Mouse (Mus musculus) CH12.LX (cell line): ENCODE results near the gene Iqschfp. TPM values are rescaled to one million over a fixed set of nuclear protein-coding genes. Genes with fewer than 3 reads are reported as not detected.

ENCODE experiments used
- DNase-seq: peaks from one replicate; pipeline ENCODE4 v3.0.0-alpha.2; 2013; ENCODE audit errors: extremely low read depth
- H3K27ac ChIP-seq: 2 replicates; pipeline ENCODE4 v1.5.1; 2012; ENCODE audit warnings: low read depth, mild to moderate bottlenecking, control low read depth, moderate library complexity; ENCODE audit not compliant: insufficient read depth
- H3K27me3 ChIP-seq: replicated peaks from 2 replicates; pipeline ENCODE3; 2012; ENCODE audit warnings: inconsistent platforms
- H3K36me3 ChIP-seq, 2 experiments: replicated peaks in 1 of 2; 2 replicates each; pipeline versions ENCODE3 to v1.6.1; 2012; ENCODE audit warnings: inconsistent platforms in 1 of 2, low read length in 1 of 2, mild to moderate bottlenecking in 1 of 2, mixed read lengths in 1 of 2, moderate library complexity in 1 of 2; ENCODE audit not compliant: control insufficient read depth in 1 of 2, insufficient read depth in 1 of 2
- H3K4me1 ChIP-seq, 2 experiments: 2 replicates each; pipeline ENCODE4 v1.6.1; 2012; ENCODE audit warnings: inconsistent platforms in 1 of 2, moderate library complexity in 1 of 2; ENCODE audit not compliant: insufficient read depth in 2 of 2, control insufficient read depth in 1 of 2
- H3K4me2 ChIP-seq: 2 replicates; pipeline ENCODE4 v1.6.1; 2012; ENCODE audit warnings: low read depth, mild to moderate bottlenecking, control low read depth; ENCODE audit not compliant: poor library complexity, insufficient read depth, severe bottlenecking
- H3K4me3 ChIP-seq, 3 experiments: fragments of 150-350 bp in 1 of 3; sonication (generic) in 1 of 3; replicated peaks in 1 of 3; 2 replicates each; pipeline versions ENCODE3 to v1.5.1; 2011 to 2012; ENCODE audit warnings: low read depth in 2 of 3, low read length in 2 of 3, mild to moderate bottlenecking in 2 of 3, moderate library complexity in 2 of 3, control low read depth in 1 of 3, improper control_type of control experiment in 1 of 3, inconsistent platforms in 1 of 3, mixed read lengths in 1 of 3; ENCODE audit not compliant: poor library complexity in 1 of 3
- H3K79me2 ChIP-seq: replicated peaks from 2 replicates; pipeline ENCODE4 v1.6.1; 2012; ENCODE audit warnings: mild to moderate bottlenecking, moderate library complexity; ENCODE audit not compliant: control insufficient read depth, poor library complexity, insufficient read depth, severe bottlenecking; ENCODE audit errors: extremely low read depth
- H3K9ac ChIP-seq: 2 replicates; pipeline ENCODE4 v1.6.1; 2012; ENCODE audit warnings: low read depth, mild to moderate bottlenecking, control low read depth, moderate library complexity; ENCODE audit not compliant: insufficient read depth
- H3K9me3 ChIP-seq: replicated peaks from 2 replicates; pipeline ENCODE3; 2012; ENCODE audit warnings: low read length, inconsistent platforms, mixed read lengths
- BHLHE40 ChIP-seq: IDR thresholded peaks from 2 replicates; pipeline ENCODE4 v1.6.1; 2011; ENCODE audit warnings: mild to moderate bottlenecking, low read depth, low read length, improper control_type of control experiment
- E2F4 ChIP-seq: IDR thresholded peaks from 2 replicates; pipeline ENCODE4 v1.6.1; 2011; ENCODE audit warnings: low read depth, low read length, improper control_type of control experiment; ENCODE audit not compliant: insufficient replicate concordance
- ELF1 ChIP-seq: IDR thresholded peaks from 2 replicates; pipeline ENCODE4 v1.6.1; 2014; ENCODE audit warnings: low read depth, mild to moderate bottlenecking, inconsistent platforms, low read length, improper control_type of control experiment
- IRF4 ChIP-seq: IDR thresholded peaks from 2 replicates; pipeline ENCODE4 v1.6.1; 2014; ENCODE audit warnings: low read depth, mild to moderate bottlenecking, inconsistent platforms, low read length, improper control_type of control experiment
- JUN ChIP-seq: IDR thresholded peaks from 2 replicates; pipeline ENCODE4 v1.6.1; 2011; ENCODE audit warnings: low read depth, mild to moderate bottlenecking, low read length, improper control_type of control experiment, moderate library complexity; ENCODE audit not compliant: insufficient read depth
- MAZ ChIP-seq: IDR thresholded peaks from 2 replicates; pipeline ENCODE4 v1.6.1; 2012; ENCODE audit warnings: low read depth, mild to moderate bottlenecking, inconsistent platforms, low read length, improper control_type of control experiment, moderate library complexity
- MEF2A ChIP-seq: IDR thresholded peaks from 2 replicates; pipeline ENCODE4 v1.6.1; 2014; ENCODE audit warnings: low read depth, mild to moderate bottlenecking, inconsistent platforms, low read length, improper control_type of control experiment, borderline replicate concordance
- MXI1 ChIP-seq: IDR thresholded peaks from 2 replicates; pipeline ENCODE4 v1.6.1; 2011; ENCODE audit warnings: mild to moderate bottlenecking, low read depth, low read length, improper control_type of control experiment
- NELFE ChIP-seq: IDR thresholded peaks from 2 replicates; pipeline ENCODE4 v1.6.1; 2011; ENCODE audit warnings: low read depth, low read length, improper control_type of control experiment
- NRF1 ChIP-seq: IDR thresholded peaks from 2 replicates; pipeline ENCODE4 v1.6.1; 2014; ENCODE audit warnings: low read depth, mild to moderate bottlenecking, inconsistent platforms, low read length, improper control_type of control experiment, moderate library complexity
- POLR2A ChIP-seq: IDR thresholded peaks from 2 replicates; pipeline ENCODE4 v1.6.1; 2011; ENCODE audit warnings: low read depth, mild to moderate bottlenecking, improper control_type of control experiment, low read length
- RCOR1 ChIP-seq: conservative IDR thresholded peaks from 2 replicates; pipeline ENCODE4 v1.6.1; 2012; ENCODE audit warnings: low read depth, mild to moderate bottlenecking, inconsistent platforms, low read length, improper control_type of control experiment
- SMC3 ChIP-seq: IDR thresholded peaks from 2 replicates; pipeline ENCODE4 v1.6.1; 2011; ENCODE audit warnings: low read depth, low read length, improper control_type of control experiment
- USF1 ChIP-seq: IDR thresholded peaks from 2 replicates; pipeline ENCODE4 v1.6.1; 2014; ENCODE audit warnings: low read depth, mild to moderate bottlenecking, inconsistent platforms, low read length, improper control_type of control experiment
- USF2 ChIP-seq: conservative IDR thresholded peaks from 2 replicates; pipeline ENCODE4 v1.6.1; 2011; ENCODE audit warnings: low read depth, low read length, improper control_type of control experiment
- ZMIZ1 ChIP-seq: IDR thresholded peaks from 2 replicates; pipeline ENCODE4 v1.6.1; 2012; ENCODE audit warnings: low read depth, mild to moderate bottlenecking, inconsistent platforms, low read length, improper control_type of control experiment
- dilution Hi-C: fragments of 300-500 bp; cut with MboI; formaldehyde crosslinking; loops from 2 replicates; pipeline ENCODE4 v1.14.3; 2020; ENCODE audit warnings: low sequenced_read_pairs; ENCODE audit not compliant: extremely low pct_unique_long_range_greater_than_20kb, extremely low pct_ligation_motif_present
- in situ Hi-C: fragments of 300-500 bp; cut with MboI; formaldehyde crosslinking; loops from 3 replicates; pipeline ENCODE4 v1.14.3; 2019; ENCODE audit warnings: low sequenced_read_pairs, low pct_ligation_motif_present, low pct_unique_long_range_greater_than_20kb, mixed read lengths
- polyA plus RNA-seq: library from polyadenylated mRNA; unstranded; fragments of >175 nt; gene quantifications from 2 replicates; pipeline ENCODE4 v1.2.1, GENCODE M21; 2012; ENCODE audit warnings: low read depth; ENCODE audit not compliant: insufficient read length
- total RNA-seq, 2 experiments: library from RNA; depleted of rRNA; stranded (reverse); fragments of 300-350 nt in 1 of 2; fragments of >200 nt in 1 of 2; gene quantifications; 2 replicates each; pipeline ENCODE4 v1.2.3; 2012 to 2014

Iqschfp gene
- total and polyA plus RNA-seq, 3 experiments, result 0.13 to 0.25 TPM; not detected in 1

GRCm38 (mm10) chr3:67918098-67918497 is 26.1 kb downstream of the Iqschfp start:
- dilution Hi-C loops (no loop called here), in situ Hi-C loops (no loop called here)
- Histone ChIP-seq H3K4me2 (no peak overlapping the region), H3K9me3 (no peaks in the 10 kb centered on the region), H3K79me2 (no peaks in the 10 kb centered on the region), H3K4me3 (no peak overlapping the region), H3K4me1 (no peaks in the 10 kb centered on the region), H3K9ac (no peak overlapping the region), H3K36me3 (no peaks in the 10 kb centered on the region), H3K27ac (no peak overlapping the region), H3K27me3 (no peaks in the 10 kb centered on the region)
- no peak for DNase-seq
- TF ChIP-seq NRF1 (no peak), USF1 (no peak), NELFE (no peak), ELF1 (no peak), ZMIZ1 (no peak), MXI1 (no peak), MAZ (no peak), MEF2A (no peak), BHLHE40 (no peak), JUN (no peak), RCOR1 (no peak)

- Histone ChIP-seq H3K27me3 (no peaks in the 10 kb centered on the region), H3K79me2 (no peaks in the 10 kb centered on the region), H3K36me3 (no peaks in the 10 kb centered on the region), H3K9me3 (no peaks in the 10 kb centered on the region), H3K4me2 (no peak overlapping the region), H3K9ac (no peak overlapping the region), H3K4me3 (no peak overlapping the region), H3K27ac (no peak overlapping the region), H3K4me1 (no peaks in the 10 kb centered on the region)
- in situ Hi-C loops (no loop called here), dilution Hi-C loops (no loop called here)
- DNase-seq, result no peak
- TF ChIP-seq E2F4, result no peak
- no peak for TF ChIP-seq POLR2A
- TF ChIP-seq IRF4, result no peak
- TF ChIP-seq SMC3, result no peak
- no peak for TF ChIP-seq USF2
Measured at GRCm38 (mm10) chr3:67918634-67919259, 26.7 kb downstream of the Iqschfp start.
